Mouse (Mus musculus) small intestine, adult 2 months (tissue): ENCODE measurements around the gene Fndc3b.

ENCODE experiments used
- CTCF ChIP-seq: fragments of 200-500 bp; IDR thresholded peaks from 2 replicates; pipeline ENCODE4 v1.5.1; 2012; ENCODE audit warnings: low read depth, mild to moderate bottlenecking, control low read depth, inconsistent platforms, low read length, moderate library complexity, mixed read lengths; ENCODE audit not compliant: insufficient replicate concordance, insufficient read length; ENCODE audit errors: extremely low read depth
- POLR2A ChIP-seq: fragments of 200-500 bp; IDR thresholded peaks from 2 replicates; pipeline ENCODE4 v1.6.1; 2012; ENCODE audit warnings: low read depth, mild to moderate bottlenecking, control low read depth, inconsistent platforms, low read length, moderate library complexity

DNA sequence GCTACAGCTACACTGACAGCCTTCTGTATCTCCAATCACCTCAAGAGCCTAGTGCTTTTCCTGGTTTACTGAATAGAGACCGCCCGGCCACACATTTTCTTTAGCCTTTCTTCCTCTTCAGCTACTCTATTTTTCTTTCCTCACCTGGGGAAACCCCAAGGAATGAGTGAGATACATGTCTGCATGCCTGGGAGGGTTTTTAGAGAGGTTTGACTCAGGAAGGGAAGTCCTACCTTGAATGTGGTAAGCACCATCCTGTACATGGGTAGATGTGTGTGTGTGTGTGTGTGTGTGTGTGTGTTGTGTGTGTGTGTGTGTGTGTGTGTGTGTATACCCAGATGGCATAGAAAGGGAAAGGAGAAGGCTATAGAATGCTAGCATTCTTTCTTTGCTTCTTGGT is 299.8 kb downstream of the Fndc3b start:
- TF ChIP-seq CTCF, result no peak
- no peak for TF ChIP-seq POLR2A
